Mouse (Mus musculus) C2C12 (cell line): ENCODE data around the gene Usp3.

Experiments
- CTCF ChIP-seq: IDR thresholded peaks from one replicate; pipeline ENCODE4 v1.5.1; 2011; ENCODE audit not compliant: control insufficient read depth, insufficient read depth, insufficient read length
- MAX ChIP-seq: IDR thresholded peaks from one replicate; pipeline ENCODE4 v1.6.1; 2011; ENCODE audit warnings: mild to moderate bottlenecking, control low read depth
- MYOD1 ChIP-seq: IDR thresholded peaks from one replicate; pipeline ENCODE4 v1.6.1; 2011; ENCODE audit warnings: low read depth; ENCODE audit not compliant: control insufficient read depth, insufficient read length
- MYOG ChIP-seq: IDR thresholded peaks from one replicate; pipeline ENCODE4 v1.6.1; 2011; ENCODE audit not compliant: control insufficient read depth, insufficient read length; ENCODE audit errors: extremely low read depth
- USF1 ChIP-seq: IDR thresholded peaks from one replicate; pipeline ENCODE4 v1.6.1; 2011; ENCODE audit warnings: low read depth, mild to moderate bottlenecking, control low read depth, moderate library complexity

- TF ChIP-seq CTCF (no peak), MAX (no peak), USF1 (no peak), MYOD1 (no peak), MYOG (no peak)
These were observed 649 bp upstream of the Usp3 start for GRCm38 (mm10) chr9:66593613-66593969.
